Mouse (Mus musculus) spleen, adult 2 months (tissue): ENCODE results near the gene Wfdc11.

ENCODE experiments used
- CTCF ChIP-seq: fragments of 200-500 bp; IDR thresholded peaks from 2 replicates; pipeline ENCODE4 v1.5.1; 2011; ENCODE audit warnings: mild to moderate bottlenecking, inconsistent platforms; ENCODE audit not compliant: insufficient read depth, insufficient read length, insufficient replicate concordance; ENCODE audit errors: extremely low read depth
- POLR2A ChIP-seq: fragments of 200-500 bp; IDR thresholded peaks from 2 replicates; pipeline ENCODE4 v1.6.1; 2011; ENCODE audit warnings: low read depth, low read length, inconsistent platforms

- TF ChIP-seq POLR2A (no peak), CTCF (no peak)
Measured at GRCm38 (mm10) chr2:164641129-164641528, 32.8 kb downstream of the Wfdc11 start.
